Mouse (Mus musculus): ENCODE results near the gene Ptprn2.

DNA sequence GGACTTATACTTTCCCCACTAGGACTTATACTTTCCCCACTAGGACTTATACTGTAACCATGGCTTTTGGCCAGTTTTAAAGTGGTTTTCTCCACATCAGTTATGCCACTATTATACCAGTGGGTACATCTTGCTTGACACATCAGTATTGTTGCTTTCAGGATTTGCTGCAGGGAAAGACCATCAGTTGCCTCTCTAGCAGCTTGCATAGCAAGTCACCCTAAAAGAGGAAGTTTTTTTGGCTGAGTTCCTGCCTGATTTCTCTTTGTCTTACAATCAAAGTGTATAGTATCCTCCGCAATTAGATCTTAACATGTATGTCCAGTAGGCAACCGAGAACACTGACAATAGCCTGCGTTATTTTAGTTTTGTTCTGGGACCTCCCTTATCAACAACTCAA is 49.4 kb upstream of the Ptprn2 start:
- TF ChIP-seq CTCF (IDR thresholded peaks at IDR 0.05; ENCODE audit: borderline replicate concordance, insufficient read depth, low read depth, low read length) (no peak), POLR2A (IDR thresholded peaks at IDR 0.05; ENCODE audit: borderline replicate concordance, insufficient read depth, low read length) (no peak)
